Mouse (Mus musculus): ENCODE results near the gene Pde4b.

Gene Pde4b

DNA sequence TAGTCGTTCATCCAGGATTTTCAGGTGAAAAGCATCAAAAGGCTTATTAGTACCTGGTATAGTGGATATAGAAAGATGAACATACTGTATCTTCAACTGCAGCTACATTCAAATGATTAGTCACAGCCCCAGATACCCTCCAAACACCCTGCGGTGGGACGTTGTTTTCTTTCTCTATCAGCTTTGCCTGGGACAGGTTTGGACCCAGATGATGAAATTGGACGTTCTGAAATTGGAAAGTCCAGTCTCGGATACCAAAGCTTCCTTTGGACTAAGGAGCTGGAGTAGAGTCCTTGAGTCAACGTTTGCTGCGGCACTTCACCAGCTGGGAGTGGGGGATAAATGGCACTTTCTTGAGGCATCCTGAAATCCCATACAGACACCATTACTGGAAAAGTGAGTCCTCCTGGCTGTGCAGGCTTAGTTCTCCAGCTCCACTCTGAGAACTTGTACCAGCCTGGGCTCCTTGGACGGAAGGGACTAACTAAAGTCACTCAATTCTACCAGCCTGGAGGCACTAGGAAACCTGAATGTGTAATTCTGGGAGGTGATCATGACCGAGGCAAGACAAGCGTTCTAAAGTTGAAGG lies 487.4 kb downstream of the Pde4b start:
- no peak for DNase-seq (ENCODE audit: low spot score in 2 of 2)

DNA sequence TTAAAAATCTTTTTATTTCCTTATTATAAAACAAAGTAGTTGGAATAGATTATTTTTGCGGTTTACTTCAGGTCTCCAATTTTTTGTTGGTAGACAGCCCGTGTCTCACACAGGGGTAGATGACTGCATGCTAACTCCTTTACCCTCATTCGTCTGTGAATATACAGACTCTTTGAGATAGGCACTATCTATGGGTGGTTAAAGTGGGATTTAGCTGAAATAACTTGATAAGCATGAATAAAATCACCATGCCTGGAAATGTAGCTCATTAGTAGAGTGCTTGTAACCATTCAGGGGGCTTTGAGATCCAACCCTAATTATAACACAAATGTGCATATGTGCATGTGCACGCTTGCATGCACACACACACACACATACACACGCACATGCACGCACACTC lies 488.8 kb downstream of the Pde4b start:
- no peak for DNase-seq (ENCODE audit: low spot score in 2 of 2)

DNA sequence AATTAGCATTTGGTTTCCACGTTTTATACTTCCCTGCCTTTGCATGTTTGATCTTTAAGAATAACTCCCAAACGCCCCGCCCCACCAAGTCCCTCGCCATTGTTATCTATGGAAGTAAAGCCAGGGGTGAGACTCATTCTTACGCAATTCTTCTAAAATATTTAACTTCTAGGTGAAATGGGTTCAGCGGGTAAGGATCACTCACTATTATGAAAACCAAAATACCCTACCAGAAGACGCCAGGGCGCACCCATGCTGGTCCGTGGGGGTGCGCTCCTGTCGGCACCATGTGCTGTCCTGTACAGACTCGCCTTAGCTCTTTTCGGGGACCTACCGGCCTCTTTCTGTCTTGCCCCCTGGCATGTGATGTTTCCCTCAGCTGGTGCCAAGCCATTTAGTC lies 490.3 kb downstream of the Pde4b start:
- no peak for DNase-seq (ENCODE audit: low spot score in 2 of 2)

- no peak for DNase-seq (ENCODE audit: low spot score in 2 of 2)
Measured at GRCm38 (mm10) chr4:102579051-102579450, 491.7 kb downstream of the Pde4b start.

- no peak for DNase-seq (ENCODE audit: low spot score in 2 of 2)
Measured at GRCm38 (mm10) chr4:102579746-102580145, 492.4 kb downstream of the Pde4b start.

DNA sequence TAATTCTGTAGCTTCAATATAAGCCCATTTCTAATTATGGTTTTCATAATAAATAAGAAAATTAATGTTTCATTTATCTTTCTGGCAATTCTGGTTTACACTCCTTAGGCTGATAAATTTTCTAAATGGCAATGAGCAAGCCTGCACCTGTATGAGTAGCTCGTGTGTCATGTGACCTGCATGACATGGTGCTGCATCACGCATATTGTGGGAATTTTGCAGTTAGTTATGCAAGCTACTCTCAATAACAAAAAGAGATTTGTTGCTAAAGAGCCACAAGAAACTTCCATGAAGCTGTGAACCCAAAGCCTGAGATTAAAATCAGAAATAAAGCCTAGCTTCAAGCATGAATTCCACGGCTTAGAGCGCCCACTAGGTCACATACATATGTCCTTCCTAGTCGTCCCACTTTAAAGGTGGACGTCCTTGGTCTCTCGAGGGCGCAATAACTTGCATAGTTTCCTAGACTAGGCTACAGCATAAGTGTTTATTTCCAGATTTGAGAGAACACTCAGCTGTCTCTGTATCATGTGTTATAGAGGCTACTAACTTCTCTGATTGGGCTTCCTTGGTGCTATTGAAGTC lies 494.9 kb downstream of the Pde4b start:
- DNase-seq (ENCODE audit: low spot score in 2 of 2), result no peak

DNA sequence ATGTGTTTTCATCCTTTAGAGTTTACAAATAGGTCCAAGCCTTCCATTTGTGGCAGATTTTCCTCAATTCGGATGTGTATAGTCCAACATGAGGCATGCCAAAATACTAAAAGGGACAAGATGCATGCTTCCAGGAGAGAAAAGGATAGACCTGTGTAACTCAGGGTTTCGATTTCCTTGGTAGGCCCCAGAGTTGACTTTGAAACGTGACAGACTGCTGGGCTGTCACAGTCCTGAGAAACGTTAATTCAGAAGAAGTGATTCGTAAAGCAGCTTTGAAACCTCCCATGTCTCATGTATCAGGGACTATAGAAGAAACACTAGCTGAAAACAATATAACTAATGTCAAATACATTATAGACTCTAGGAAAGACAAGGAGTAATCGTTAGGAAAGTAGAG lies 495.6 kb downstream of the Pde4b start:
- no peak for DNase-seq (ENCODE audit: low spot score in 2 of 2)

DNA sequence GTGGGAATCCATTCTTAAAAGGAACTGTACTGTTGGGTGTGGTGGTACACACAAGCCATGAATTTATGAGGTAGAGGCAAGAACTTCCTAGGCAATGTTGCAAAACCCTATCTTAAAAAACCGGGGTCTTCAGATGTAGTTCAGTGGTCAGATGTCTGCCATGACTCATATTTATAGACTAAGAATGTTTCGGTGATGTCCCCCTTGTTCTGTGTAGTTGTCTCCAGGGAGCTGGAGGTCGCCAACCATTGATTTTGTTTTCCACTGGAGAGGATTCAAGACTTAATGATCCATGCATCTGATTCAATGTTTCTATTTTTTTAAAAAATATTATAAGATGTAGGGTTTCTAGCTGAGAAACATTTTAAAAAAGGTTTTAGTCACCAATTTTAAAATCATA lies 496.1 kb downstream of the Pde4b start:
- no peak for DNase-seq (ENCODE audit: low spot score in 2 of 2)

DNA sequence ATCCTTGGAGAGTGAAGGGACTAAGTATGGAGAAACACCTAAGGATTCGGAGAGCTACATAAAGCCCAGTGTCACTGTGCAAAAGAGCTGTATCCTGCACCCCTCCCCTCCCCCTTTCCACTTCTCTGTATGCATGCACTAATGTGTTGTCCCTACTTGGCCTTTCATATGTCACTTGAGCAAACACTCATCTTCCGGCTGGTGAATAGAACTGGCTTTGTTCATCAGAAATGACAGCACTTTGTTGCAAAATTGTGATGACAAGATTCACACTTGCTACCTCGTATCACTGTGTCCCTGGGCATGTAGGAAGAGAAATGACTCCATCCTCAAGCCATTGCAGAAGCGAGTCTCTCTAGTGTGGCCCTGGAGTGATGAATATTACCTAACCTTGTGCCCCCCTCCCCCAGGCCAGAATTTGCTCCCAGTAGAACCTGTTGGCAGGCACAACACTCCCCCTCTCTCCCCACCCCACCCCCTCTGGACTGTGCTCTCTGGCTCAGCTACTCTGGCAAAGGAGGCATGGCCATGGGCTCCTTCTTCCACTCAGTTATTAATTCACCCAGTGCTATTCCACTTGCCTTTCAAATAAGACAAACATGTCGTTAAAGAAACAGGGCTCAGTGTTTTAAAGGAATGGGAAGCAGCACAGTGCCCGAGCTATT lies 497.4 kb downstream of the Pde4b start:
- DNase-seq (ENCODE audit: low spot score in 2 of 2), result no peak

DNA sequence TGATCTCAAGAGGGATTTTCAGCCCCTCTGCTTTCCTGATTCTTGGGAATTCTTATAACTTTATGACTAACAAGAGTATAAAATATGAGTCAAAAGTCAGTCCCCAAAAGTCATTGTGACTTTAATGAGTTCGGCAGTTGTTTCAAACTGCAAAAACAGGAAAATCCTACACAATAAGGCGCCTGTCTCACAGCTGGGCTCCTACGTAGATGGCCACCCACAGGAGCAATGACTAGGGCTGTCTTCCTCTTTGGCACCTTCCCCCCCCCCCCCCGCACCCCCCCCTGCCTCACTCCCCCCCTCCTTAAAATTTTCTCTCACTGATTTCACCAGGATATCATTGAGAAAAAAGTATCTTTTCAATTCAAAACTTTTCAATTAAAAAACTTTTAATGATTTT lies 498.2 kb downstream of the Pde4b start:
- no peak for DNase-seq (ENCODE audit: low spot score in 2 of 2)

DNA sequence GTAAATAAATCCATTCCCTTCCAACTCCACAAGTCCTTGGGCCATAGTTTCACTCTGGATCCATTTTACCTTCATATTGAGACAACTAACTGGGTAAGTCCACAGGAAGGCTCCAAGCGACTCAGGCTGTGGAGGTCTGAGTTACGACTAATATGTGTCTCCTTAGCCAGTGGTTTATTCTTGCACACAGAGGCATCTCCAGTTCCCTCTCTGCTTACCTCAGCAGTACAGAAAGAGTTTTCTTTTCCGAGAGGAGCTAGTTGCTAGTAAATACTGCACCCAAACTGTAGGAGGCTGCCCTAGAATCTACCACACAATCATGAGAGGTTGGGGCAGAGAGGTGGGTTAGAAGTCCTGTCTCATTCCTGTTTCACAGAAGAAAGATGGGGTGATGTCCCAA lies 499.4 kb downstream of the Pde4b start:
- DNase-seq (ENCODE audit: low spot score in 2 of 2), result no peak

GRCm38 (mm10) chr4:102588668-102589455 lies 501.5 kb downstream of the Pde4b start:
- DNase-seq (ENCODE audit: low spot score in 2 of 2), result no peak

- DNase-seq (ENCODE audit: low spot score in 2 of 2), result no peak
Measured at GRCm38 (mm10) chr4:102589537-102590031, 502.2 kb downstream of the Pde4b start.

DNA sequence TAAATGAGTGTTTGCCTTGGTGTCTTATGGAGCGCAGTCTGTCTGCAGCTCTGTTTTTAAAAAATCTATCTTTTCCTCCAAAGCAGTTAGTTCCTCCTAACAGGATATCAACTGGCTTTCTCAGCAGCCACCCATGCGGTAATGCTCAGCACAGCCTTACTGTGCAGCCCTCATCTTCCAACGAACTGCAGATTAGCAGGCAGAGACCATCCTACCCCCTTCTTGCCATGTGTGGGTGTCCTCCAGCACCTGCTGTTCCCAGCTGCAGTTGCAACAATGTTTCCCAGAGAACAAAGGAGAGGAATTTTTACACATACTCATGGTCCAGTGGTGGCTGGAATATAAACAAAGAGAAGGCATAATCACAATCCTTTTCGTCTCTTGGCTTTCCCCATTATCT lies 504.5 kb downstream of the Pde4b start:
- no peak for DNase-seq (ENCODE audit: low spot score in 2 of 2)

- DNase-seq (ENCODE audit: low spot score in 2 of 2), result no peak
Measured at GRCm38 (mm10) chr4:102592541-102592940, 505.2 kb downstream of the Pde4b start.

DNA sequence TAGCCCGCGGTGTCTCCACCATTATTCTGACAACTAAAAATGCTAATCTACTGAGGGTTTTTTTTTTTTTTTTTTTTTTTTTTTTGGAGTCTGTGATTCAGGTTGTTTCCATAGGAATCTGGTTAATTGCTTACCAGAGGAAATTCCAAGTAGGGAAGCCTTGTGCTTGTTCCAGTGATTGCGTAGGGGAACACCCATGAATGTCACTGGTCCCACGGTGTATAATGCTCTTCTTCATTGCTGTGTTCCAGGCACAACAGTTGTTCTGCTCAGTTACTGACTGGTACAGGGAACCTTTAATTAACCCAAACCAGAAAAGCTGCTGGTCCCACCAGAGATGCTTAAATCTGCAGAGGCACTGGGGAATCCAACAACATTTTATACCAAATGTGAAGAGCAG lies 506.3 kb downstream of the Pde4b start:
- no peak for DNase-seq (ENCODE audit: low spot score in 2 of 2)

DNA sequence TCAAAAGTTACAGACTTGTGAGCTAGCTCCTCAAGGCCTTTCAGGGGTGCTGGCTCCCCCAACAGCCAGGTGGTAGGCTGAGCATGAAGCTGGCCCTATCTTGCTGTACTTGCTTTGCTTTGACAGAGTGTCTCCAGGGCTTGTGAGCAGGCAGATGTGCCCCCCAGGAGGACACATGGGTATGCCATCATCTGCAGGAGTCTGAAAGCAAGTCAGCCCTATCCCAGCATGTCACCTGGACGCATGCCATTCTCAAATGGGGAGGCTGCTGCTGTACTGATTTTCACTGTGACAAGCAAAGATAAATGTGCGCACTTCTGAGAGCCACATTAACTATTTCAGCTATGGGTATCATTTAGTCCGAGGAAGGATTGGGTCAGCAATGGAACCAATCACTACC lies 507.2 kb downstream of the Pde4b start:
- no peak for DNase-seq (ENCODE audit: low spot score in 2 of 2)

GRCm38 (mm10) chr4:102603968-102604367 lies 516.6 kb downstream of the Pde4b start:
- no peak for DNase-seq (ENCODE audit: low spot score in 2 of 2)

GRCm38 (mm10) chr4:102605231-102605630 lies 517.9 kb downstream of the Pde4b start:
- DNase-seq (ENCODE audit: low spot score in 2 of 2), result no peak

DNA sequence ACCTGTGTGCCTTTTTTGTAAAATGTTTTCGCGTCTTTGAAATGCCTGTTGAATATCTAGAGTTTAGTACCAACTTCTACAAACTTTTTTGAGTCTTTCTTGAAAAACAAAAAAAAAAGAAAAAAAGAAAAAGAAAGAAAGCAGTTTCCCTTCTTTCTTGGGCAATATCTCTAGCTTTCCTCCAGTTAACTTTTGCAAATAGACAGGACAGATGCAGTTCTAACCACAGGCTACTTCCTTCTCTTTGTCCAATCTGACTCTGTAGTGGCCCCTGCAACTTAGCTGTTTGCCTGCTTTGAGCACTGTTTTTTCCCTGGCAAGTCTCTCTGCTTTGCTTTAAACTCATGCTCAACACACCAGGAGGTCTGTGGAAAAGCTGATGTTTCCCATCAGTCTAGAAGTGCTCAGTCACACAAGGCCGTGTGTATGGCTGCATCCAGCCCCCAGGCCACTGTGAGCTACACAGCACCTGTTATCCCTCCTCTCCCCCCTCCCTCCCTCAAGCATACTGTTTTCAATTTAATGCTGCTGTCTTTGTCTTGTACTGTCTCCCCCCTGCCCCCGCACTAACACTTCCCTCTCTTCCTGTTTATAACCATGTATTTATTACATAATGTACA lies 518.5 kb downstream of the Pde4b start:
- DNase-seq (ENCODE audit: low spot score in 2 of 2), result no peak

DNA sequence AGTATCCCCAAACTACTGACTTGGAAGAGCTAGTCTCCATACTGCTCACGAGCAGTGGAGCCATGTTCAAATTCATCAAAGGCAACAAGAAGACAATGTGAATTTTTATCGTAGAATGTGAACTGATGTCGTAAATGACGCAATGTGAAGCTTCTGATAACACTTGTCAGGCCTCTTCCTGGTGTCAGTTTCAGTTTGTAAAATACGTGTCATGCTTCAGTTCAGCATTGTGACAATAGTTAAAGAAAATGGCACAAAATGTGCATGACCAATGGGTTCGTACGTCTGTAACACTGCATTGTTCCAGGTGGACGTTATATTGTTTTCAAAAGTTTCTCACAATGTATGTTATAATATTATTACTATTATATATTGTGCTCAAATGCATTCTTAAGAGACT lies 519.5 kb downstream of the Pde4b start:
- no peak for DNase-seq (ENCODE audit: low spot score in 2 of 2)

DNA sequence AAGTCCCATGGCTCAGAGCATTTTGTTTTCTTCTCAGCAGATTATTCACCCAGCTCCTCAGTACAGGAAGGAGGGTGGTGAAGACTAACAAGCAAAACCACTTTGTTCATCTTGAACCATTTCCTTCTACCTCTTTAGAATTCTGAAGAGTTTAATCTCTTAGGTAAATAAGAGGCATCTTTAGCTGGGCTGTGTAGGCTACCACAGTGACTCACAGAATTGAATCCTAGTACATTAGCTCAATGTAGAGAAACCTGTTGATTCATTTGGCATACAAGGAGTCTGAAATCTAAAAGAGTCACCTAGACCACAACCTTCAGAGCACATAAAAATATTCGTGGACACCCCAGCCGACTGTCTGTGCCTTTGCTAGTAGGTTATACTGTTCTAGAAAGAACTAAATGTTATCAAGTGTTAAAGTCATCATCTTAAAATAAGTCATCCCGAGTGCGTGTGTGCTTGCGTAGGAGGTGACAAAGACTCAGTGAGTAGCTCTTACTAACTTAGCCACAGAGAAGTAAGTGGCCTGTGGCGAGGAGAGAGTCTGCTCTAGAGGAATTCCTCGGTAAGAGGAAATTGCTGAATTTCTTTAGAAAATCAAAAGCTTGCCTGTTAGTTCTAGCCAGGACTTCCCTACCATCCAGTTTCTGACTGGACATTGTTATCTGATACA lies 520.5 kb downstream of the Pde4b start:
- no peak for DNase-seq (ENCODE audit: low spot score in 2 of 2)
